19 mouse cellular contexts compared by ENCODE assay signal in genomic region chr5:119349395-119349794, GRCm38 (mm10).
DNase-seq lines count a peak whose midpoint lies in the region; ATAC-seq and TF ChIP-seq lines count a peak whose summit lies in the region.
"Had no signal": no experiment of that assay in that cellular context is flagged by ENCODE, and none has a peak within 500 bp of the region (broad histone marks: within the 10 kb centered on the region; RNA-seq: fewer than 3 reads in every experiment).

No protein-coding gene starts in this region.

- no peak for ATAC-seq in forebrain, embryonic 14.5 days
- ATAC-seq in forebrain, embryonic 12.5 days (ENCODE audit: low FRiP score): no peak
- peak; percentile 59 for ATAC-seq in megakaryocyte progenitor cell, adult 5-6 weeks (replicated peaks; ENCODE audit: poor library complexity)
- ATAC-seq in intestine, postnatal 0 days: no peak
- ATAC-seq: midbrain, embryonic 16.5 days had no signal

- H3K36me3 ChIP-seq in forebrain, embryonic 14.5 days (ENCODE audit: control insufficient read depth, insufficient read depth, low read length): no peaks in the 10 kb centered on the region
- H3K36me3 ChIP-seq in forebrain, embryonic 12.5 days (replicated peaks): no peaks in the 10 kb centered on the region
- H3K36me3 ChIP-seq in intestine, postnatal 0 days (ENCODE audit: control insufficient read depth, insufficient read depth): no peaks in the 10 kb centered on the region
- H3K36me3 ChIP-seq: forebrain, embryonic 10.5 days; heart, embryonic 15.5 days had no signal

- no peaks in the 10 kb centered on the region for H3K27me3 ChIP-seq in forebrain, embryonic 14.5 days (replicated peaks; ENCODE audit: control insufficient read depth, insufficient read depth, low read length)
- 0 out of 2 replicates have a peak, but pooled peaks cover 2% of the 10 kb centered on the region for H3K27me3 ChIP-seq in forebrain, embryonic 12.5 days
- no peaks in the 10 kb centered on the region for H3K27me3 ChIP-seq in intestine, postnatal 0 days (replicated peaks; ENCODE audit: control insufficient read depth, insufficient read depth, low read length)

- H3K4me2 ChIP-seq in forebrain, embryonic 14.5 days (ENCODE audit: low read length): no peak overlapping the region
- no peak overlapping the region for H3K4me2 ChIP-seq in forebrain, embryonic 12.5 days
- no peak overlapping the region for H3K4me2 ChIP-seq in intestine, postnatal 0 days (replicated peaks; ENCODE audit: low read depth)
- H3K4me2 ChIP-seq: heart, embryonic 15.5 days; liver, embryonic 11.5 days had no signal

- no peak overlapping the region for H3K27ac ChIP-seq in forebrain, embryonic 14.5 days (ENCODE audit: low read depth, low read length)
- H3K27ac ChIP-seq in forebrain, embryonic 12.5 days: no peak overlapping the region
- peak overlapping the region; percentile 39; the same call in 1 of the 2 replicates for H3K27ac ChIP-seq in bone marrow, adult 2 months (ENCODE audit: control insufficient read depth, insufficient read depth, low read depth, low read length, poor library complexity)
- H3K27ac ChIP-seq in intestine, postnatal 0 days (ENCODE audit: low read depth, low read length): no peak overlapping the region
- H3K27ac ChIP-seq: forebrain, embryonic 10.5 days; heart, adult 2 months; heart, embryonic 15.5 days had no signal

- no peaks in the 10 kb centered on the region for H3K9me3 ChIP-seq in forebrain, embryonic 14.5 days (replicated peaks; ENCODE audit: control insufficient read depth, low read length)
- H3K9me3 ChIP-seq in forebrain, embryonic 12.5 days: no peaks in the 10 kb centered on the region
- H3K9me3 ChIP-seq in intestine, postnatal 0 days (ENCODE audit: control insufficient read depth): no peaks in the 10 kb centered on the region
- H3K9me3 ChIP-seq: forebrain, embryonic 10.5 days; heart, embryonic 15.5 days had no signal

- no peak for TF ChIP-seq CTCF in bone marrow, adult 2 months (IDR thresholded peaks at IDR 0.05; ENCODE audit: control insufficient read depth, insufficient read depth, low read length)
- no peak for TF ChIP-seq CTCF in intestine, postnatal 0 days (IDR thresholded peaks at IDR 0.05; ENCODE audit: low read depth)

- WGBS in forebrain, embryonic 14.5 days: 89% methylated on average over 6 of the region's 6 CpGs
- WGBS in forebrain, embryonic 12.5 days: 88% methylated on average over 6 of the region's 6 CpGs
- 20% methylated on average over 6 of the region's 6 CpGs for WGBS in bone marrow, adult 2 months
- 76% methylated on average over 6 of the region's 6 CpGs for WGBS in intestine, postnatal 0 days

- no peak for TF ChIP-seq POLR2A in bone marrow, adult 2 months (IDR thresholded peaks at IDR 0.05; ENCODE audit: borderline replicate concordance, control insufficient read depth, low read depth, low read length)

- H3K9ac ChIP-seq in forebrain, embryonic 14.5 days (ENCODE audit: low read length): no peak overlapping the region
- H3K9ac ChIP-seq in forebrain, embryonic 12.5 days: no peak overlapping the region
- H3K9ac ChIP-seq in intestine, postnatal 0 days (ENCODE audit: low read depth, low read length): no peak overlapping the region
- H3K9ac ChIP-seq: heart, embryonic 15.5 days had no signal

- H3K4me1 ChIP-seq in forebrain, embryonic 14.5 days (ENCODE audit: control insufficient read depth, insufficient read depth, low read length): no peaks in the 10 kb centered on the region; the same call in 1 of the 2 replicates
- H3K4me1 ChIP-seq in forebrain, embryonic 12.5 days: peaks cover 7% of the 10 kb centered on the region
- H3K4me1 ChIP-seq in bone marrow, adult 2 months (ENCODE audit: control insufficient read depth, insufficient read depth, low read length): peaks cover 7% of the 10 kb centered on the region; the same call in 1 of the 2 replicates
- H3K4me1 ChIP-seq in intestine, postnatal 0 days (replicated peaks; ENCODE audit: control insufficient read depth, insufficient read depth, low read length): no peaks in the 10 kb centered on the region

- DNase-seq in forebrain, embryonic 14.5 days (ENCODE audit: low spot score): peak; percentile 10
- DNase-seq in thymus, postnatal 36 days: peak; percentile 17 to 18
- DNase-seq in B cell, adult 2 months: no peak
- DNase-seq: adrenal gland, adult 8-10 months; cerebellum, postnatal 36 days; gastrocnemius, postnatal 10 days; kidney, adult 2 months; kidney, postnatal 25 days; layer of hippocampus, adult 9-11 months; lung, adult 18-20 months had no signal

- H3K4me3 ChIP-seq in forebrain, embryonic 14.5 days (ENCODE audit: low read depth, low read length): no peak overlapping the region
- no peak overlapping the region for H3K4me3 ChIP-seq in forebrain, embryonic 12.5 days (replicated peaks)
- H3K4me3 ChIP-seq in bone marrow, adult 2 months (replicated peaks; ENCODE audit: control insufficient read depth, low read depth, low read length): no peak overlapping the region
- no peak overlapping the region for H3K4me3 ChIP-seq in intestine, postnatal 0 days (ENCODE audit: low read depth, low read length)
- H3K4me3 ChIP-seq: forebrain, embryonic 10.5 days; heart, adult 2 months; heart, embryonic 15.5 days had no signal

Comparison
In these comparisons a context has a peak if more than half of its experiments do, and no peak if none do; other contexts are left out.
1. DNase-seq: peak in forebrain, embryonic 14.5 days (single experiment) and thymus, postnatal 36 days (2 of 2); none in B cell, adult 2 months (0 of 2).